Mouse (Mus musculus) kidney, embryonic 14.5 days (tissue): ENCODE measurements around the gene Zfp1. TPM values are rescaled to one million over a fixed set of nuclear protein-coding genes. Genes with fewer than 3 reads are reported as not detected.

Experiments
- ATAC-seq: fragments of 200-750 bp; cut with Nextera tagmentation; 2 replicates; pipeline ENCODE4 v1.8.0; 2017; ENCODE audit warnings: moderate number of reproducible peaks, mild to moderate bottlenecking, moderate TSS enrichment, moderate library complexity; ENCODE audit not compliant: low FRiP score, low TSS enrichment
- H3K27ac ChIP-seq: fragments of 300-500 bp; sonication (generic); 2 replicates; pipeline ENCODE4 v1.5.1; 2014; ENCODE audit warnings: low read depth, mild to moderate bottlenecking, low read length, moderate library complexity, mixed read lengths
- H3K27me3 ChIP-seq: fragments of 300-500 bp; sonication (generic); 2 replicates; pipeline ENCODE4 v1.6.1; 2014; ENCODE audit warnings: mild to moderate bottlenecking, low read length; ENCODE audit not compliant: control insufficient read depth, insufficient read depth
- H3K36me3 ChIP-seq: fragments of 300-500 bp; sonication (generic); 2 replicates; pipeline ENCODE4 v1.6.1; 2014; ENCODE audit warnings: low read length, mixed read lengths; ENCODE audit not compliant: control insufficient read depth, insufficient read depth
- H3K4me1 ChIP-seq: fragments of 300-500 bp; sonication (generic); 2 replicates; pipeline ENCODE4 v1.6.1; 2014; ENCODE audit warnings: low read length, mixed read lengths; ENCODE audit not compliant: control insufficient read depth, insufficient read depth
- H3K4me2 ChIP-seq: fragments of 300-500 bp; sonication (generic); replicated peaks from 2 replicates; pipeline ENCODE4 v1.6.1; 2014; ENCODE audit warnings: low read depth, mild to moderate bottlenecking, low read length
- H3K4me3 ChIP-seq: fragments of 300-500 bp; sonication (generic); 2 replicates; pipeline ENCODE4 v1.5.1; 2014; ENCODE audit warnings: mild to moderate bottlenecking, low read length
- H3K9ac ChIP-seq: fragments of 300-500 bp; sonication (generic); 2 replicates; pipeline ENCODE4 v1.6.1; 2014; ENCODE audit warnings: low read depth, mild to moderate bottlenecking, low read length, moderate library complexity
- H3K9me3 ChIP-seq: fragments of 300-500 bp; sonication (generic); 2 replicates; pipeline ENCODE4 v1.6.1; 2016; ENCODE audit warnings: low read length; ENCODE audit not compliant: control insufficient read depth
- WGBS: fragments of 180-500 bp; shearing (Covaris S2); extraction: QIAGEN DNeasy Blood & Tissue Kit; methylation state at CpG from one replicate; pipeline ENCODE4 v1.1.7; 2014; 5-methylcytosine and 5-hydroxymethylcytosine counted together
- microRNA-seq: library from miRNA; unstranded; fragments of <30 nt; microRNA quantifications from one replicate; pipeline ENCODE4, GENCODE M21; 2016
- polyA plus RNA-seq: library from polyadenylated mRNA; unstranded; fragments of >200 nt; fragmentation: Nextera tagmentation; extraction: Ambion mirVana; gene quantifications from 2 replicates; pipeline ENCODE4 v1.2.1, GENCODE M21; 2014

Zfp1 gene
- polyA plus RNA-seq, 1 experiment from 2014 or later: 24.8 TPM

- Histone ChIP-seq H3K9ac (0 out of 2 replicates have a peak overlapping the region, but pooled peaks have one; percentile 31), H3K4me1 (peaks cover 11% of the 10 kb centered on the region), H3K9me3 (no peaks in the 10 kb centered on the region)
Measured at GRCm38 (mm10) chr8:111717866-111718265, 74.7 kb downstream of the Zfp1 start.

GRCm38 (mm10) chr8:111718937-111719336 is 75.7 kb downstream of the Zfp1 start:
- Histone ChIP-seq H3K9ac (no peak overlapping the region), H3K36me3 (peaks cover 51% of the 10 kb centered on the region)
- 24% methylated on average over 5 of the region's 5 CpGs for WGBS

More at GRCm38 (mm10) chr8:111717866-111718265, 74.7 kb downstream of the Zfp1 start:
- 72% methylated on average over 6 of the region's 6 CpGs for WGBS
- ATAC-seq: no peak
- Histone ChIP-seq H3K27ac (peak overlapping the region; percentile 68), H3K27me3 (no peaks in the 10 kb centered on the region), H3K36me3 (peaks cover 62% of the 10 kb centered on the region), H3K4me2 (no peak overlapping the region), H3K4me3 (no peak overlapping the region)

GRCm38 (mm10) chr8:111720115-111720544 is 76.9 kb downstream of the Zfp1 start:
- Histone ChIP-seq H3K4me2 (no peak overlapping the region), H3K27ac (no peak overlapping the region), H3K4me3 (no peak overlapping the region), H3K27me3 (no peaks in the 10 kb centered on the region), H3K4me1 (peaks cover 14% of the 10 kb centered on the region), H3K9ac (no peak overlapping the region), H3K36me3 (peaks cover 39% of the 10 kb centered on the region), H3K9me3 (no peaks in the 10 kb centered on the region)
- WGBS: 51% methylated on average over 4 of the region's 4 CpGs
- 0 out of 2 replicates have a peak, but pooled peaks have one; percentile 12 for ATAC-seq

More at GRCm38 (mm10) chr8:111718937-111719336, 75.7 kb downstream of the Zfp1 start:
- peak overlapping the region; percentile 4; the same call in 1 of the 2 replicates for H3K27ac ChIP-seq
- H3K4me2 ChIP-seq: no peak overlapping the region
- H3K4me3 ChIP-seq: no peak overlapping the region
- H3K27me3 ChIP-seq: no peaks in the 10 kb centered on the region
- ATAC-seq: peak; percentile 59
- no peaks in the 10 kb centered on the region for H3K9me3 ChIP-seq
- H3K4me1 ChIP-seq: peaks cover 11% of the 10 kb centered on the region

Small RNA genes within 50 kb of the gene (microRNA-seq; reads per million reads assigned to microRNA genes)
- gene Mir7076: not detected

Other genes starting within 250 kb of the Zfp1 start
- gene Fa2h, start 249.6 kb upstream of the Zfp1 start, polyA plus RNA-seq: 0.84 and 0.90 TPM in 2 replicates
- gene Wdr59, start 121.3 kb upstream of the Zfp1 start, polyA plus RNA-seq: 4.8 and 6.2 TPM in 2 replicates
- gene Znrf1, start 107.3 kb upstream of the Zfp1 start, polyA plus RNA-seq: 28.1 and 37.4 TPM in 2 replicates
- gene Ldhd, start 13.0 kb upstream of the Zfp1 start, polyA plus RNA-seq: 0.53 and 0.99 TPM in 2 replicates
- gene Ctrb1, start 47.6 kb downstream of the Zfp1 start, polyA plus RNA-seq: not detected in 2 replicates
- gene Bcar1, start 100.4 kb downstream of the Zfp1 start, polyA plus RNA-seq: 39.1 and 55.6 TPM in 2 replicates
- 221 and 289 TPM in 2 replicates for gene Cfdp1, start 210.9 kb downstream of the Zfp1 start, polyA plus RNA-seq
- 10.6 and 11.7 TPM in 2 replicates for gene Tmem170, start 233.3 kb downstream of the Zfp1 start, polyA plus RNA-seq